Mouse (Mus musculus): Measurements from ENCODE around the gene Ctxn1.

The Ctxn1 gene

DNA sequence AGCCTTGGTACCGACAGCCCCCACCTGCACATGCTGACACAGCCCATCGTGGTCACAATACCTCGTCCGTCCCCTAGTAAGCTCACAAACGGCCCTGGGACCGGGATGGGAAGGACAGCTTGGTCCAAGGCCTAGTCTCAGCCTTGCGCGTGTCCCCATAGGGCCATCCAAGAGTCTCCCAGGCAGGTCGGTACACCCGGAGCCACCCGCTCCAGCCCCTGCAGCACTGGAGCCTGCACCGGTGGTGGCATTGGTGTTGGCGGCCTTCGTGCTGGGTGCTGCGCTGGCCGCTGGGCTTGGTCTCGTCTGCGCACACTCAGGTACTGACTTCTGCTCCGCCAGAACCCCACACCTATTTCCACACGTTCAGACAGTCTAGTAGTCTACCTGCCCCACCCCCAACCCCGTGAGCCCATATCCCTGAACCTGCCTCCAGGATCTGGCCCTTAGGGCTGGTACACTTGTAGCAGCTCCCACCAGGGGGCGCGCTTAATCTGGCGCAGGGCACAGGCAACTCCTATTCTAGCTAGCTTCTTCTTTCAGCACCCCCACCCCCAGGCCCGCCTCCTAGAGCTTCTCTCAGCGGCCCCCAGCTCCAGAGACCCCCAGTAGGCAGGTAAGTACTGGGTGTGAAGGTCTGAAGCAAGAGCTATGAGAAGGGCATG is 8.6 kb downstream of the Ctxn1 start:
- DNase-seq (ENCODE audit: low spot score) = peak; percentile 84

- DNase-seq (ENCODE audit: low spot score) = no peak
Measured at GRCm38 (mm10) chr8:4249213-4249612, 9.9 kb downstream of the Ctxn1 start.

DNA sequence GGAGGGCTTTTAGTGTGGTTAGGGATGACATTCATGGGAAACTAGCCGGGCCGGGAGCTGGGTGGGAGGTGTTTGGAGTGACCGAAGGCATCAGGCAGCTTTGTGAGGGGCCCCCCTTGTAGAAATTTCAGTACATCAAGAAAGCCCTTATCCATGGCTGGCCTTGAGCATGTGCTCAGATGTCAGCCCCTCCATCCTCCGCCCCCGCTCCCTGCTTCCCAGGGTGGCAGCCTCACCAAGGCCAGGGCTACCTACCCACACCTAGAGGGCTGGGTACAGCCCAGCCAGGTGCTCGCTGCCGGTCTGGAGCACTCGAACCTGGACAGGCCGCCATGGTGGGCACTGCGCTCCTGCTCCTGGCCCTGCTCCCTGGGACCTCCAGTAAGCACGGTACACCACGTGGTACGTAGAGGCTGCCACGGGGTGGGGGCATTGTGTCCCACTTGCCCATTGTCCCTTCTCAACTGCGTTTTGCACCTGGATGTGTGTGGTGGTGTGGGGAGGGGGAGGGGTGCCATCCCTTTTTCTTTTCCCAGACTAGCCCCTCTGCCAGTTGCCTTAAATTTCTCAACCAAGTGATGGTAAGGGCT is 11.0 kb downstream of the Ctxn1 start, which contains the start of gene Tgfbr3l:
Gene Tgfbr3l (plus strand): TSS at position 264 of the 590 bp plus-strand sequence.
- DNase-seq (ENCODE audit: low spot score) = no peak

DNA sequence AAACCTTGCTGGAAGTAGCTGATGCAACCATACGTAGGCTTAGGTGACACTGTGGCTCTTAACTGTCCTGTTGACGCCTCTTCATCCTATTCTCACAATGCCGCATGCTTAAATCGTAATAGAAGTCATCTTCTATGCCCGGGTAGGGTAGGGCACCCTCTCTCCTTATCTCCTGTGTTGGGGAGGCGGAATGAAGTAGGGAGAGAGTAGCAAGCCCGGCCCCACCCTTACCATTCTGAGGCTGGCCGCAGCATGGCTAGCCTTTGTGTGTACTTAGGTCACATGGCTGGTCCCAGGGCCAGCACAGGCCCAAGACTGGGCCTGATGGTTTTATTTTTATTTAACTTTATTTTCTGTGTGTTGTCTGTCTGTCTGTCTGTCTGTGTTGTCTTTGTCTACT is 11.8 kb downstream of the Ctxn1 start:
- no peak for DNase-seq (ENCODE audit: low spot score)

DNA sequence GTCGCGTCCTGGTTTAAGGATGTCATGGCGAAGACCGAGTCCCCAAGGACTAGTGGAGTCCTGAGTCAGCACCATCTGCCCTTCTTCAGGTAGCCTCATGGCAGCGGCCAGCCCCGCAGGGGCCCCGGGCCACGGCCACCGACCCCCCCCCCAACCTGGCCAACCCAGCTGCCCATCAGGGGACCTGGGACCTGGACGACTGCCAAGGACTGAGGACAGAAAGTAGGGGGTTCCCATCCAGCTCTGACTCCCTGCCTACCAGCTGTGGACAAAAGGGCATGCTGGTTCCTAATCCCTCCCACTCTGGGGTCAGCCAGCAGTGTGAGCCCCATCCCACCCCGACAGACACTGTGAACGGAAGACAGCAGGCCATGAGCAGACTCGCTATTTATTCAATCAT is 13.3 kb downstream of the Ctxn1 start:
- DNase-seq (ENCODE audit: low spot score) = no peak

DNA sequence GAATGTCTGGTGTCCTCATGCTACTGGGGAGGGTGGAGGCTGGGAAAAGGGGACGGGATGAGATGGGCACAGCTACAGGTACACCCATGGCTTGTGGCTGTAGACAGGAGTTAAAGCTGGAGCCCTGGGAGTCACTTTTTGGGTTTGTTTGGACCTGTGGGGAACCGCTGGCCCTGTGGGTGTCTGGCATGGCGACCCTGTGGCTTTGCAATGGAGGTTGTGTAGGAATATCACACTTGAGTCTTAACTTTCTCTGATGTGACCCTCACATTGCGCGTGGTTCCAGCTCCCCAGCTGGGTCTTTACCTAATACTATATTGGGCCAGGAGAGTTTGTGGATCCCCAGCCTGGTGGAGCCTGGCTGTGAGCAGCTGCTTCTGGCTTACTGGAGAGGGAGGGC is 14.0 kb downstream of the Ctxn1 start:
- DNase-seq (ENCODE audit: low spot score) = no peak

DNA sequence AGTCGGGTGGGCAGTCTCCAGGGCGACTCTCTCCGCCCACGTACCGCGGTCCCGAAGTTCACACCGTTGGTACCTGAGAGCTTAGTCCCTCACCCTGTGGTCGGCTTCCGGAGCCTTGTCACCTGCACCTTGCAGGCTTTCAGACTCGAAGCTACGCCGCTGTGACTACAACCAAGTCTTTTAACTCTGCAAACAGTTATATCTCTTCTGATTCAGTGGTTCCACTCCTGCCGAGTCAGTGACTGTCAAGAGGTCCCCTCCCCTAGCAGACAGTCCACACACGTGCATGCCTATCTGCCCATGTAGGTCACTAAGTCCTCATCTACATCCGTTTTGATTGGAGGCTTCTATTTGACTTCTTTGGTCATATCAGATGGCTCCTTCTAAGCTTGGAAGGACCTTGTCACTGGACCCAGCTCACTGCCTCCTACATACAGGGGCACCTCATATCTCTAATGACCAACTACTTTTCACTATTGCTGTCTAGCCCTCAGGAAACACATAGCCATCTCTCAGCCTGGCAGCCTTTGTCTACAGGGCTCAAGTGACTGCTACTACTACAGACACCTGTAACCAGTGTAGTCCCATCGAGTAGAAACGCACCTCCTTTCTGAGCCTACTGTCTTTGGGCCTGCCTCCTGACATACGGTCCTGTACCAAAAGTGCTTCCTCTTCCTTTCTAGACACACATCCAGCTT is 19.7 kb downstream of the Ctxn1 start:
- DNase-seq (ENCODE audit: low spot score) = no peak

DNA sequence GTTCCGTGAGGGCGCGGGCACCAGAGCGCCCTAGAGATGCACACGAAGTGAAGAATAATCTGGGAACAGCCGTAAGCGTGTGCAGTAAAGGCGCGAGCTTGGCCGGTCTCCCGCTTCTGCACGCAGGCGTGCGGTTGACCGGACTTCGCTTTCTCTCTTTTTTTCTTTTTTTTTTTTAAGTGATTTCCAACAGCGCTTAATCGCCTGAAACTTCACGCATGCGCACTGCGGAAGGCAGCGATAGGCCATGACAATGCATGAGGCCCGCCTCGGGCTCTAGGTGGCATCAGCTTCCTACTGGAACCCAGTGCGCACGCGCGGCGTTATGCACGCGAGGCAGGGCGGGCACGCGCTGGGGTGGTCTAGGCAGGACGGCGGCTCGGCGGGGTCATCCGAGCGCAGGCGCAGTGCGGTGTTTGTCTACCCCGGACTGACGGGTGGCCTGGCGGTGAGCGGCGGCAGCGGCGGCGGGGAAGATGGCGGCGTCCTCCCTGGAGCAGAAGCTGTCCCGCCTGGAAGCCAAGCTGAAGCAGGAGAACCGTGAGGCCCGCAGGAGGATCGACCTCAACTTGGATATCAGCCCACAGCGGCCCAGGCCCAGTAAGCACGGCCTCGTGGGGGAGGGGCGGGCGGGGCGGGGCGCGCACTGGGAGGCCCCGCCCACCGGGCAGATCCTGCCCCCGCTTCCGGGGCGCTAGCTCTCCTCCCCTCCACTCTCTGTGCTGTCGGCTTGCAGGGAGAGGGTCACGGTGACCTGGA is 20.5 kb downstream of the Ctxn1 start, which contains the start of the genes Map2k7 and Gm49320:
Gene Map2k7 (plus strand): TSS at position 307 of the 759 bp plus-strand sequence.
Gene Gm49320 (plus strand): TSS at position 432 of the 759 bp plus-strand sequence.
- peak; percentile 100 for DNase-seq (ENCODE audit: low spot score)

GRCm38 (mm10) chr8:4237814-4238433 is 21.1 kb downstream of the Ctxn1 start:
- no peak for DNase-seq (ENCODE audit: low spot score)

- no peak for DNase-seq (ENCODE audit: low spot score)
Measured at GRCm38 (mm10) chr8:4230612-4231351, 28.3 kb downstream of the Ctxn1 start.

DNA sequence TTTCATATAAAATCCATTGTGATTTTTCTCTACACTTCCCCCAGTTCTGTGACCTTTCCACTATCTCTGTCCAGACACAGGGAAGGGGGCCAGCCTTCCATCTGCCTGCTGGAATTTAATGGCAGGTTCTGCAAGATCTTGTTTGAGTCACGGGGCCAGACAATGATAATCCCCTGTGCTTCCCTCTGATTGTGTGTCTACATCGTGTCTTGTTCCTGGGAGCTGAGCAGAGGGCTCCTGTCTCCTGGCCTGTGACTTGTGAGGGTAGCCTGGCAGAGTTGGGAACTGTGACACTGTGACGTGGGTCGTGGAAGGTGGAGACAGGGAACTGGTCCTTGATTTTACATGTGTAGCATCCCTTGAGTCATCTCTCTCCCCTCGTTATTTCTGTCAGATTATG is 29.3 kb downstream of the Ctxn1 start:
- DNase-seq (ENCODE audit: low spot score) = no peak

DNA sequence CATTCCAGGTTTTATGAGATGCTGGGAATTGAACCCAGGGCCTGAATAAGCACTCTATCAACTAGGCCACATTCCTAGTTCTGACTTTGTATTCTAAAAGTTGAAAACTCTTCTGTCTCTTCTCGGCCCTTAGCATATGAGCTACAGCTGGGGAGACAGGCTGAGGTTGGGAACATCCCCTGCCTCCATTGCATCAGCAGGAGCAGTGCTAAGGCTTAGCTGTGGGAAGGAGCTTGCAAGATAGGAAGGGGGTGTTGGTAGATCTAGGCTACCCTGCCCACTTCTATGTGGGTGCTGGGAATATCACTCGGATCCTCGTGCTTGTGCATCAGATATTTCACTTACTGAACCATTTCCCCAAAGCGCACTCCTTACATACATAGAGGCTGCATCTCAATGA is 31.2 kb downstream of the Ctxn1 start:
- no peak for DNase-seq (ENCODE audit: low spot score)

- no peak for DNase-seq (ENCODE audit: low spot score)
Measured at GRCm38 (mm10) chr8:4226739-4227347, 32.2 kb downstream of the Ctxn1 start, which contains the start of gene Lrrc8e. Gene Lrrc8e, plus strand, starts transcription at chr8:4226827.

- DNase-seq (ENCODE audit: low spot score) = no peak
Measured at GRCm38 (mm10) chr8:4226323-4226722, 32.8 kb downstream of the Ctxn1 start.

DNA sequence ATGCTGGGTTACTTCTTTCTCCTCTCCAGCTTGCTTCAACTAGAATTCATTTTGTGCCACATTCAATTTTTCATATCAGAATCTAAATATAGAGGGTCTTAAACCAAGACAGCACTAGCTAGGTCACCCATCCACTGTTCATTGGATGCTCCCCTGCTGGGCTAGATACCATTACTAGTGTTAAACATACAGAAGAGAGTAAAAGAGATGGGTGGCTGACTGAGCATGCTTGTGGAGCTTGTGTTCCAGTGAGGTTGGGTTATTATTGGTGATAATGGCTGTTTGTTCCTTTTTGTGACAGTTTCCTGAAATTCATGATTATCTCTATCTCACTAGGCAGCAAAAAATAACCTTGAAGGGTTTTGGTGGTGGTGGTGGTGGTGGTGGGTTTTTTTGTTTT is 37.0 kb downstream of the Ctxn1 start:
- no peak for DNase-seq (ENCODE audit: low spot score)

DNA sequence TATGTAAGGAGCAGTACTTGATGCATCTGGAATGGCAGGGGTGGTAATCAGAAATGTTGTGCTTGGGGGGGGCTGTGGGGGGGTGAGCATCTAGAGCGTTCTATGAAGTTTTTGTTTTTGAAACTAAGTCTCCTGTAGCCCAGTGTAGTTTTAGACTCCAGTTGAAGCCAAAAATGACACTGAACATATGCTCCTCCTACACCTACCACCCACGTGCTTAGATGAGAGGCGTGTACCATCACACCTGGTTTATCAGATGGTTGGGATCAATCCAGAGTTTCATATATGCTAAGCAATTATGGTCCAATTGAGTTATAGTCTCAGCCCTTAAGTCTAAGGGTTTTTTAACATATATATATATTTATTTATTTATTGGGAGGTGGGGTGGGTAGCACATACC is 39.5 kb downstream of the Ctxn1 start:
- no peak for DNase-seq (ENCODE audit: low spot score)

GRCm38 (mm10) chr8:4216791-4217621 is 42.1 kb downstream of the Ctxn1 start, which contains the start of gene Prr36:
Gene Prr36, minus strand, starts transcription at chr8:4217459.
- no peak for DNase-seq (ENCODE audit: low spot score)

- no peak for DNase-seq (ENCODE audit: low spot score)
Measured at GRCm38 (mm10) chr8:4216296-4216695, 42.8 kb downstream of the Ctxn1 start.

All from T-cell, adult 2 months (primary cell).